Mouse (Mus musculus): ENCODE measurements around the gene Ccl20. TPM values are rescaled to one million over a fixed set of nuclear protein-coding genes. Genes with fewer than 3 reads are reported as not detected.

The Ccl20 gene
- polyA plus RNA-seq (2012; rRNA removed): 0.13 TPM in 1 of 2 replicates, not detected in the other
- not detected in 2 replicates for polyA plus RNA-seq (2014; fragmentation: Nextera tagmentation; extraction: Ambion mirVana)

DNA sequence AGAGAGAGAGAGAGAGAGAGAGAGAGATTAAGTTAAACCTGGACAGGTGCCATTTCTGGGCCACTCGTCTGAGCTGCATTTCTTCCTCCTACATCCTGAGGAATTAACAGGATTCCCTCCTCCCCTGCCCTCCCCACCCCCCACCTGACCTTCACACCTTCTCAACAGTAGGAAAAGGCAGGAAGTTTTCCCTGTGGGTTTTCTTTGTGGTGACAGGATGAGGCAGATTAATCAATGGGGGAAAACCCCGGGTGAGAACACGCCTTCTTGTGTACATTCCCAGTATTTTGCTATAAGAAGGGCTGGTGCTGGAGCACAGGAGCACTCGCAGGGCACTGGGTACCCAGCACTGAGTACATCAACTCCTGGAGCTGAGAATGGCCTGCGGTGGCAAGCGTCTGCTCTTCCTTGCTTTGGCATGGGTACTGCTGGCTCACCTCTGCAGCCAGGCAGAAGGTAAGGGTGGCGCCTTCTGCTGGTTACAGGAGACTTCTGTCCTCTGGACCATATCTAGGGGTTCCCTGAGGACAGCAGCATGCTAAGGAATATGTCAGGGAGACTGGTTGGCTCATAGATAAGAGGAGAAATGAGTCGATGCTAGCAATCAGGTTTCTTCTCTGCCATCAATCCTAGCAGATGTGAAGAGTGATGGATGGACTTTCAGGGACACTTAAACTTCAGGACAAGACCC lies at the start of gene Ccl20:
TSS of gene Ccl20 (plus strand) at position 320 of the 691 bp plus-strand sequence.
- Histone ChIP-seq H3K27ac (replicated peaks; ENCODE audit: low read depth, low read length) (no peak within 1 kb of the TSS), H3K4me2 (replicated peaks; ENCODE audit: low read depth, low read length, severe bottlenecking) (no peak within 1 kb of the TSS), H3K9ac (ENCODE audit: low read depth, low read length, severe bottlenecking) (no peak within 1 kb of the TSS), H3K27me3 (ENCODE audit: control insufficient read depth, insufficient read depth, low read length) (no peaks in the 10 kb centered on the region), H3K9me3 (ENCODE audit: control insufficient read depth, low read length) (no peaks in the 10 kb centered on the region), H3K36me3 (ENCODE audit: control insufficient read depth, insufficient read depth, low read length) (no peaks in the 10 kb centered on the region), H3K4me1 (ENCODE audit: control insufficient read depth, insufficient read depth, low read length) (no peaks in the 10 kb centered on the region), H3K4me3 (replicated peaks; ENCODE audit: low read length) (no peak within 1 kb of the TSS)
- WGBS: 27% methylated on average over 8 of the region's 8 CpGs
- DNase-seq (ENCODE audit: low spot score): no peak
- no peak for ATAC-seq (ENCODE audit: low FRiP score, low read depth)
- no peak for TF ChIP-seq POLR2A (IDR thresholded peaks at IDR 0.05; ENCODE audit: borderline replicate concordance, extremely low read depth, insufficient read depth, insufficient read length)

- Histone ChIP-seq H3K27me3 (ENCODE audit: control insufficient read depth, insufficient read depth, low read length) (no peaks in the 10 kb centered on the region), H3K27ac (replicated peaks; ENCODE audit: low read depth, low read length) (no peak overlapping the region), H3K36me3 (ENCODE audit: control insufficient read depth, insufficient read depth, low read length) (no peaks in the 10 kb centered on the region), H3K4me2 (replicated peaks; ENCODE audit: low read depth, low read length, severe bottlenecking) (no peak overlapping the region), H3K9me3 (ENCODE audit: control insufficient read depth, low read length) (no peaks in the 10 kb centered on the region), H3K9ac (ENCODE audit: low read depth, low read length, severe bottlenecking) (no peak overlapping the region), H3K4me3 (replicated peaks; ENCODE audit: low read length) (no peak overlapping the region), H3K4me1 (ENCODE audit: control insufficient read depth, insufficient read depth, low read length) (no peaks in the 10 kb centered on the region)
- TF ChIP-seq POLR2A (IDR thresholded peaks at IDR 0.05; ENCODE audit: borderline replicate concordance, extremely low read depth, insufficient read depth, insufficient read length): no peak
- no peak for ATAC-seq (ENCODE audit: low FRiP score, low read depth)
- 86% methylated on average over 10 of the region's 10 CpGs for WGBS
- DNase-seq (ENCODE audit: low spot score): no peak
Measured at GRCm38 (mm10) chr1:83067205-83067604, 49.4 kb upstream of the Ccl20 start.

DNA sequence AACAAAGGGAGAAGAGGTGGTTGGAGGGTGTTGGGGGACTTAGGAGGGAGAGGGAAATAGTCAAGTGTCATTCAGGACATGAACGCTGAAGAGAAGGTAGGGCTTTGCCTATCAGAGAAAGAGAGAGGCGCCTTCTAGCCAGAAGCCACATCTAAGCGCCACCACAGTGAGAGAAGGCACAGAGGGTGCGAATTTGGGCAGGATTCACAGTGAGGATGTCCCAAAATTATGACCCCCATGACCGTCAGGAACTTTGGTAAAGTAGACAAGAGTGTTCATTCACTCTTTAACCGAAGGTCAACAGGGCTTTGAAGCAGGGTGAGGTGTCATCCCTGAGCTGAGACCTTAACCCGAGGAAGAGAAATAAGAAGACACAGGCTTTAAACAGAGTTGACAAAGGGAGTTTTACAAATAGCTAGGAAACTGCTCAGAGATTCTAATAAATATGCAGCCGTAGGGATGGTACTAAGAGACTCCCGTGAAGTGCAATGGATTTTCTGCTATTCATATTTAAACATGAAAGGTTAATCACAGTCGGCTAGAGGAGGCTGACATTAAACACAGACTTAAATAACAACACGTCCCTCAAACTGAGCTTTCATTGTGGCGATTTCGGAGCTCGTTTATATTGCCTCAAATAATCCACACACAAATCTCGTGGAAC lies 40.9 kb upstream of the Ccl20 start:
- Histone ChIP-seq H3K4me3 (replicated peaks; ENCODE audit: low read length) (0 out of 2 replicates have a peak overlapping the region, but pooled peaks have one; percentile 13), H3K27ac (replicated peaks; ENCODE audit: low read depth, low read length) (no peak overlapping the region), H3K9me3 (ENCODE audit: control insufficient read depth, low read length) (no peaks in the 10 kb centered on the region), H3K9ac (ENCODE audit: low read depth, low read length, severe bottlenecking) (0 out of 2 replicates have a peak overlapping the region, but pooled peaks have one; percentile 36), H3K27me3 (ENCODE audit: control insufficient read depth, insufficient read depth, low read length) (no peaks in the 10 kb centered on the region), H3K4me1 (ENCODE audit: control insufficient read depth, insufficient read depth, low read length) (no peaks in the 10 kb centered on the region), H3K4me2 (replicated peaks; ENCODE audit: low read depth, low read length, severe bottlenecking) (peak overlapping the region; percentile 42), H3K36me3 (ENCODE audit: control insufficient read depth, insufficient read depth, low read length) (no peaks in the 10 kb centered on the region)
- 45% methylated on average over 15 of the region's 15 CpGs for WGBS
- no peak for ATAC-seq (ENCODE audit: low FRiP score, low read depth)
- TF ChIP-seq POLR2A (IDR thresholded peaks at IDR 0.05; ENCODE audit: borderline replicate concordance, extremely low read depth, insufficient read depth, insufficient read length): no peak
- no peak for DNase-seq (ENCODE audit: low spot score)

DNA sequence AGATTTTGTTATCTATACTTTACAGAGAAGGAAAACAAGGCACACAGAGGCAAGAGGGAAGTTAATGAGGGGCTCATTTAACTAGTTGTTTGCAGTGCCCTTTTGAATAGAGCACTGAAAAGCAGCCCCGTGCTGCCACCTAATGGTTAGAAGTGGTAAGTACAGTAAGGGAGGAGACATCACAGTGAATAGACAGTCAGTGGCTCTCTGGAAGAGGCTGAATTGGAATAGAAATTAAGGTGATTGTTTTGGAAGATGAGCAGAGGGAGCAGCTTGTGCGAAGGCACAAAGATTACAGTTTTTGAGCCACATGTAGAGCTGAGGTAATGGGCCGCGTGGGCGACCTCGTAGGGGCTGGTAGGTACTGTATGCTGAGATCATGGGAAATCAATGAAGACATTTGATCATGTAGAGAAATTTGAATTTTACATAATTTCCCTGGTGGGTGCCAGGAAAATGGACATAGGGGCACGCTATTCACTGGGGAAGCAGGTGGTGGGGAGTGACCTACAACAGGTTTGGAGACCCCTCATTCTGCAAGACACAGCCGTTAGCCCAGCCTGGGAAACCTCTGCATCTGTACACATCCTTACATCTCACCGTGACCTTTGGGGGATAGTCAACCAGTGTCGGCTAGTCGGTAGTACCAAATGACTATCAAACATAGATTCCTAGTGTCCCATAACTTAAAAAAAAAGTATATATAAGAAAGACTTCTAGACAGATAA lies 40.2 kb upstream of the Ccl20 start:
- TF ChIP-seq POLR2A (IDR thresholded peaks at IDR 0.05; ENCODE audit: borderline replicate concordance, extremely low read depth, insufficient read depth, insufficient read length): no peak
- no peaks in the 10 kb centered on the region for H3K36me3 ChIP-seq (ENCODE audit: control insufficient read depth, insufficient read depth, low read length)
- H3K27ac ChIP-seq (replicated peaks; ENCODE audit: low read depth, low read length): no peak overlapping the region
- no peaks in the 10 kb centered on the region for H3K4me1 ChIP-seq (ENCODE audit: control insufficient read depth, insufficient read depth, low read length)
- H3K4me3 ChIP-seq (replicated peaks; ENCODE audit: low read length): 0 out of 2 replicates have a peak overlapping the region, but pooled peaks have one; percentile 13
- no peaks in the 10 kb centered on the region for H3K9me3 ChIP-seq (ENCODE audit: control insufficient read depth, low read length)
- 50% methylated on average over 11 of the region's 11 CpGs for WGBS
- DNase-seq (ENCODE audit: low spot score) (peak; percentile 76), ATAC-seq (ENCODE audit: low FRiP score, low read depth) (peak; percentile 84; the same call in 1 of the 2 replicates)
- 0 out of 2 replicates have a peak overlapping the region, but pooled peaks have one; percentile 36 for H3K9ac ChIP-seq (ENCODE audit: low read depth, low read length, severe bottlenecking)
- peak overlapping the region; percentile 42 for H3K4me2 ChIP-seq (replicated peaks; ENCODE audit: low read depth, low read length, severe bottlenecking)
- H3K27me3 ChIP-seq (ENCODE audit: control insufficient read depth, insufficient read depth, low read length): no peaks in the 10 kb centered on the region

DNA sequence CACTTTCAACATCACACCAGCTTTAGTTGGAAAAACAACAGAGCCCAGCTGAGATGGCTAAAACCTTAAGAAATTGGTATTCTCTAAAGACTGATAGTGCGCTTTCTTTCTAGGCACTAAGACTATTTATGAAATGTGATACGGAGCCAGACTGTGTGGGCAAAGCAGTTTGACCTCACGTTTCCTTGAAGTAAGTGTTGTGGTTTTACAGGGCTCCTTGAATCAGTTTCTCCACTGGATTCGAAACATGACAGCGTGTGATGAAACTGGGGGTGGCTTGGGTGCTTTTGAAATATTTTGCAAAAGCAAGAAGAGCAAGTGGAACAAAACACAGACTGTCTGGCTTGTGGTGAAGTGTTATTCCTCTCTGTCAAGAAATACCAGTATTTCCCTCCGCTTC lies 39.5 kb upstream of the Ccl20 start:
- H3K36me3 ChIP-seq (ENCODE audit: control insufficient read depth, insufficient read depth, low read length): no peaks in the 10 kb centered on the region
- no peaks in the 10 kb centered on the region for H3K9me3 ChIP-seq (ENCODE audit: control insufficient read depth, low read length)
- H3K4me2 ChIP-seq (replicated peaks; ENCODE audit: low read depth, low read length, severe bottlenecking): no peak overlapping the region
- DNase-seq (ENCODE audit: low spot score) (no peak), ATAC-seq (ENCODE audit: low FRiP score, low read depth) (no peak)
- H3K27me3 ChIP-seq (ENCODE audit: control insufficient read depth, insufficient read depth, low read length): no peaks in the 10 kb centered on the region
- no peak overlapping the region for H3K27ac ChIP-seq (replicated peaks; ENCODE audit: low read depth, low read length)
- no peak overlapping the region for H3K9ac ChIP-seq (ENCODE audit: low read depth, low read length, severe bottlenecking)
- no peaks in the 10 kb centered on the region for H3K4me1 ChIP-seq (ENCODE audit: control insufficient read depth, insufficient read depth, low read length)
- WGBS: 72% methylated on average over 6 of the region's 6 CpGs
- no peak overlapping the region for H3K4me3 ChIP-seq (replicated peaks; ENCODE audit: low read length)
- TF ChIP-seq POLR2A (IDR thresholded peaks at IDR 0.05; ENCODE audit: borderline replicate concordance, extremely low read depth, insufficient read depth, insufficient read length): no peak
